Mouse (Mus musculus): ENCODE data around the gene Saysd1. TPM values are rescaled to one million over a fixed set of nuclear protein-coding genes. Genes with fewer than 3 reads are reported as not detected.

Saysd1 gene
- total RNA-seq, 1 experiment: 7.2 TPM

GRCm38 (mm10) chr14:20179080-20179479 lies 40.7 kb upstream of the Saysd1 start:
- DNase-seq (ENCODE audit: low read depth, low spot score): no peak
- in situ Hi-C loops (cut with MboI; ENCODE audit: low sequenced_read_pairs in 2 of 2, unreplicated experiment in 2 of 2): no loop called here
- Histone ChIP-seq H3K27ac (ENCODE audit: insufficient read depth, low read depth, low read length, poor library complexity, severe bottlenecking) (peak overlapping the region; percentile 77; the same call in 1 of the 2 replicates), H3K9ac (ENCODE audit: insufficient read depth, low read depth, low read length, poor library complexity, severe bottlenecking) (peak overlapping the region; percentile 58), H3K9me3 (ENCODE audit: control insufficient read depth, insufficient read depth, low read depth, low read length) (no peaks in the 10 kb centered on the region), H3K4me1 (ENCODE audit: control insufficient read depth in 2 of 2, insufficient read depth in 2 of 2, low read length in 2 of 2, poor library complexity in 1 of 2) (peaks cover 5 to 16% of the 10 kb centered on the region in 2 experiments; a peak in 3 of 4 replicates), H3K36me3 (ENCODE audit: control insufficient read depth, insufficient read depth, low read length, poor library complexity, severe bottlenecking) (0 out of 2 replicates have a peak, but pooled peaks cover 4% of the 10 kb centered on the region), H3K4me3 (ENCODE audit: insufficient read depth in 1 of 2, low read depth in 1 of 2, low read length in 2 of 2, poor library complexity in 1 of 2, severe bottlenecking in 1 of 2) (peak overlapping the region; percentile 90 to 92)
- no peak for TF ChIP-seq ZC3H11A (IDR thresholded peaks at IDR 0.05; ENCODE audit: borderline replicate concordance, low read depth, low read length)
- no peak for TF ChIP-seq HCFC1 (IDR thresholded peaks at IDR 0.05; ENCODE audit: borderline replicate concordance, insufficient read depth, low read length)

GRCm38 (mm10) chr14:20178593-20178992 lies 40.3 kb upstream of the Saysd1 start:
- peak overlapping the region; percentile 90 to 92 for H3K4me3 ChIP-seq (ENCODE audit: insufficient read depth in 1 of 2, low read depth in 1 of 2, low read length in 2 of 2, poor library complexity in 1 of 2, severe bottlenecking in 1 of 2)
- no peak for TF ChIP-seq ZNF384 (IDR thresholded peaks at IDR 0.05; ENCODE audit: low read depth, low read length)
- TF ChIP-seq CHD2 (IDR thresholded peaks at IDR 0.05; ENCODE audit: low read depth, low read length): no peak
- no peak for TF ChIP-seq ZC3H11A (IDR thresholded peaks at IDR 0.05; ENCODE audit: borderline replicate concordance, low read depth, low read length)
- TF ChIP-seq MAFK (IDR thresholded peaks at IDR 0.05; ENCODE audit: insufficient read depth, low read depth, low read length): no peak
- no peak for TF ChIP-seq HCFC1 (IDR thresholded peaks at IDR 0.05; ENCODE audit: borderline replicate concordance, insufficient read depth, low read length)
- peak overlapping the region; percentile 58; the same call in 1 of the 2 replicates for H3K9ac ChIP-seq (ENCODE audit: insufficient read depth, low read depth, low read length, poor library complexity, severe bottlenecking)
- 0 out of 2 replicates have a peak, but pooled peaks cover 4% of the 10 kb centered on the region for H3K36me3 ChIP-seq (ENCODE audit: control insufficient read depth, insufficient read depth, low read length, poor library complexity, severe bottlenecking)
- peaks cover 9 to 19% of the 10 kb centered on the region in 2 experiments for H3K4me1 ChIP-seq (ENCODE audit: control insufficient read depth in 2 of 2, insufficient read depth in 2 of 2, low read length in 2 of 2, poor library complexity in 1 of 2)
- in situ Hi-C loops (cut with MboI; ENCODE audit: low sequenced_read_pairs in 2 of 2, unreplicated experiment in 2 of 2): no loop called here
- no peaks in the 10 kb centered on the region for H3K9me3 ChIP-seq (ENCODE audit: control insufficient read depth, insufficient read depth, low read depth, low read length)
- H3K27ac ChIP-seq (ENCODE audit: insufficient read depth, low read depth, low read length, poor library complexity, severe bottlenecking): peak overlapping the region; percentile 77; the same call in 1 of the 2 replicates
- no peak for DNase-seq (ENCODE audit: low read depth, low spot score)

- TF ChIP-seq CHD2 (IDR thresholded peaks at IDR 0.05; ENCODE audit: low read depth, low read length): no peak
- TF ChIP-seq HCFC1 (IDR thresholded peaks at IDR 0.05; ENCODE audit: borderline replicate concordance, insufficient read depth, low read length): no peak
- no peak for TF ChIP-seq MAFK (IDR thresholded peaks at IDR 0.05; ENCODE audit: insufficient read depth, low read depth, low read length)
- TF ChIP-seq ZNF384 (IDR thresholded peaks at IDR 0.05; ENCODE audit: low read depth, low read length): no peak
- TF ChIP-seq ZC3H11A (IDR thresholded peaks at IDR 0.05; ENCODE audit: borderline replicate concordance, low read depth, low read length): no peak
- peak overlapping the region; percentile 90 to 92 for H3K4me3 ChIP-seq (ENCODE audit: insufficient read depth in 1 of 2, low read depth in 1 of 2, low read length in 2 of 2, poor library complexity in 1 of 2, severe bottlenecking in 1 of 2)
- DNase-seq (ENCODE audit: low read depth, low spot score): no peak
- in situ Hi-C loops (cut with MboI; ENCODE audit: low sequenced_read_pairs in 2 of 2, unreplicated experiment in 2 of 2): no loop called here
- 0 out of 2 replicates have a peak, but pooled peaks cover 4% of the 10 kb centered on the region for H3K36me3 ChIP-seq (ENCODE audit: control insufficient read depth, insufficient read depth, low read length, poor library complexity, severe bottlenecking)
- H3K9ac ChIP-seq (ENCODE audit: insufficient read depth, low read depth, low read length, poor library complexity, severe bottlenecking): peak overlapping the region; percentile 13; the same call in 1 of the 2 replicates
- no peaks in the 10 kb centered on the region for H3K9me3 ChIP-seq (ENCODE audit: control insufficient read depth, insufficient read depth, low read depth, low read length)
- H3K4me1 ChIP-seq (ENCODE audit: control insufficient read depth in 2 of 2, insufficient read depth in 2 of 2, low read length in 2 of 2, poor library complexity in 1 of 2): peaks cover 13 to 19% of the 10 kb centered on the region in 2 experiments
- peak overlapping the region; percentile 23; the same call in 1 of the 2 replicates for H3K27ac ChIP-seq (ENCODE audit: insufficient read depth, low read depth, low read length, poor library complexity, severe bottlenecking)
Measured at GRCm38 (mm10) chr14:20177494-20178123, 39.3 kb upstream of the Saysd1 start.

- H3K4me3 ChIP-seq (ENCODE audit: insufficient read depth in 1 of 2, low read depth in 1 of 2, low read length in 2 of 2, poor library complexity in 1 of 2, severe bottlenecking in 1 of 2): peak overlapping the region in 1 of 2 experiments; percentile 4; a peak in 1 of 4 replicates
Measured at GRCm38 (mm10) chr14:20175705-20176104, 37.4 kb upstream of the Saysd1 start.

More at GRCm38 (mm10) chr14:20175705-20176104, 37.4 kb upstream of the Saysd1 start:
- TF ChIP-seq HCFC1 (IDR thresholded peaks at IDR 0.05; ENCODE audit: borderline replicate concordance, insufficient read depth, low read length): no peak
- no peak for TF ChIP-seq ZC3H11A (IDR thresholded peaks at IDR 0.05; ENCODE audit: borderline replicate concordance, low read depth, low read length)
- TF ChIP-seq MAFK (IDR thresholded peaks at IDR 0.05; ENCODE audit: insufficient read depth, low read depth, low read length): no peak
- TF ChIP-seq CHD2 (IDR thresholded peaks at IDR 0.05; ENCODE audit: low read depth, low read length): no peak
- TF ChIP-seq ZNF384 (IDR thresholded peaks at IDR 0.05; ENCODE audit: low read depth, low read length): no peak
- peak overlapping the region; percentile 4; the same call in 1 of the 2 replicates for H3K27ac ChIP-seq (ENCODE audit: insufficient read depth, low read depth, low read length, poor library complexity, severe bottlenecking)
- H3K9me3 ChIP-seq (ENCODE audit: control insufficient read depth, insufficient read depth, low read depth, low read length): no peaks in the 10 kb centered on the region
- H3K4me1 ChIP-seq (ENCODE audit: control insufficient read depth in 2 of 2, insufficient read depth in 2 of 2, low read length in 2 of 2, poor library complexity in 1 of 2): peaks cover 13 to 18% of the 10 kb centered on the region in 2 experiments
- H3K36me3 ChIP-seq (ENCODE audit: control insufficient read depth, insufficient read depth, low read length, poor library complexity, severe bottlenecking): peaks cover 11% of the 10 kb centered on the region
- in situ Hi-C loops (cut with MboI; ENCODE audit: low sequenced_read_pairs in 2 of 2, unreplicated experiment in 2 of 2): no loop called here
- DNase-seq (ENCODE audit: low read depth, low spot score): no peak
- no peak overlapping the region for H3K9ac ChIP-seq (ENCODE audit: insufficient read depth, low read depth, low read length, poor library complexity, severe bottlenecking)

All from ES-E14 (cell line).